Mouse (Mus musculus): Measurements from ENCODE around the gene Lgr6.

- no peak for TF ChIP-seq CTCF (IDR thresholded peaks at IDR 0.05; ENCODE audit: low read depth)
- no peak for TF ChIP-seq EP300 (optimal IDR thresholded peaks at IDR 0.05)
Observed at GRCm38 (mm10) chr1:134965430-134965829, 139.6 kb downstream of the Lgr6 start.
